30 mouse cellular contexts compared by ENCODE assay signal in the genomic region with DNA sequence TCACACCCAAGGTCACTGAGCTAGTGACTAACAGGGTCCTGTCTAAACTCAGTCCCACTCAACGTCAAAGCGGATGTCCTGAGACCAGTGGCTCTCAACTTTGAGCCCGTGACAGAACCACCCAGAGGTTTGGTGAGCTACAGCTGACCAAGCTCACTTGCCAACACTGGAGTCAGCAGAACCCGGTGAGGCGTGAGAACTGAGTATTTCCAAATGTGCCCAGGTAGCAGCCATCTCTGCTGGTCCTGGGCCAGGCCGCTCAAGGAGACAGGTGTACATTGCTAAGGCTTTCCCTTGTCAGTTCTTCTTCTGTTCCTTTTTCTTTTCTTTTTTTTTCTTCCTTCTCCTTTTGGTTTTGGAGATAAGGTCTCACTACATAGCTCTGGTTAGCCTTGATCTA.
DNase-seq lines count a peak whose midpoint lies in the region; ATAC-seq lines count a peak whose summit lies in the region.
"Had no signal": no experiment of that assay in that cellular context is flagged by ENCODE, and none has a peak within 500 bp of the region (broad histone marks: within the 10 kb centered on the region; RNA-seq: fewer than 3 reads in every experiment).

No protein-coding gene starts in this region.

- no peaks in the 10 kb centered on the region for H3K36me3 ChIP-seq in kidney, embryonic 16.5 days (ENCODE audit: insufficient read depth, low read length)
- H3K36me3 ChIP-seq: embryonic facial prominence, embryonic 10.5 days; embryonic facial prominence, embryonic 13.5 days; forebrain, embryonic 12.5 days; forebrain, embryonic 15.5 days; G1E; heart, embryonic 12.5 days; heart, embryonic 15.5 days; hindbrain, embryonic 10.5 days; hindbrain, embryonic 13.5 days had no signal

- H3K4me2 ChIP-seq in kidney, embryonic 16.5 days (replicated peaks; ENCODE audit: low read depth, low read length) = no peak overlapping the region
- H3K4me2 ChIP-seq: embryonic facial prominence, embryonic 13.5 days; forebrain, embryonic 12.5 days; forebrain, embryonic 15.5 days; heart, embryonic 12.5 days; heart, embryonic 15.5 days; hindbrain, embryonic 13.5 days had no signal

- no peaks in the 10 kb centered on the region for H3K27me3 ChIP-seq in kidney, embryonic 16.5 days (ENCODE audit: insufficient read depth, low read length)
- H3K27me3 ChIP-seq: embryonic facial prominence, embryonic 13.5 days; forebrain, embryonic 12.5 days; forebrain, embryonic 15.5 days; heart, embryonic 12.5 days; heart, embryonic 15.5 days; hindbrain, embryonic 13.5 days; Patski had no signal

- H3K4me1 ChIP-seq in kidney, embryonic 16.5 days (ENCODE audit: insufficient read depth, low read length) = 0 out of 2 replicates have a peak, but pooled peaks cover 2% of the 10 kb centered on the region
- H3K4me1 ChIP-seq: forebrain, embryonic 12.5 days; forebrain, embryonic 15.5 days had no signal

- WGBS in kidney, embryonic 16.5 days = 75% methylated on average over 6 of the region's 6 CpGs

- no peak overlapping the region for H3K9ac ChIP-seq in kidney, embryonic 16.5 days (replicated peaks; ENCODE audit: low read length)
- H3K9ac ChIP-seq: embryonic facial prominence, embryonic 13.5 days; forebrain, embryonic 12.5 days; forebrain, embryonic 15.5 days; heart, embryonic 12.5 days; heart, embryonic 15.5 days; hindbrain, embryonic 13.5 days had no signal

- no peak overlapping the region for H3K27ac ChIP-seq in kidney, embryonic 16.5 days (ENCODE audit: low read length)
- H3K27ac ChIP-seq: embryonic facial prominence, embryonic 10.5 days; embryonic facial prominence, embryonic 13.5 days; forebrain, embryonic 12.5 days; forebrain, embryonic 15.5 days; heart, embryonic 15.5 days; hindbrain, embryonic 10.5 days; hindbrain, embryonic 13.5 days had no signal

- H3K4me3 ChIP-seq in kidney, embryonic 16.5 days (ENCODE audit: low read length) = no peak overlapping the region
- H3K4me3 ChIP-seq: embryonic facial prominence, embryonic 10.5 days; embryonic facial prominence, embryonic 13.5 days; erythroblast, embryonic 14.5 days; forebrain, embryonic 12.5 days; forebrain, embryonic 15.5 days; heart, embryonic 12.5 days; heart, embryonic 15.5 days; hindbrain, embryonic 10.5 days; hindbrain, embryonic 13.5 days had no signal

- peak; percentile 32 for DNase-seq in kidney, adult 18-20 months
- peak; percentile 56 for DNase-seq in kidney, adult 9 months
- DNase-seq in kidney, postnatal 14 days = peak; percentile 39
- DNase-seq in liver = no peak
- no peak for DNase-seq in cerebellum, postnatal 25 days
- DNase-seq: adrenal gland, adult 2 months; adrenal gland, postnatal 14 days; B cell, adult 2 months; cerebellum, adult 11 months; cerebellum, adult 2 months; cerebellum, adult 9-11 months; cerebellum, postnatal 36 days; embryo, embryonic 11 days; gastrocnemius, postnatal 25 days; heart, adult 18-20 months; heart, postnatal 10 days; heart, postnatal 36 days had no signal

- no peaks in the 10 kb centered on the region for H3K9me3 ChIP-seq in kidney, embryonic 16.5 days (ENCODE audit: low read length)
- H3K9me3 ChIP-seq: embryonic facial prominence, embryonic 10.5 days; embryonic facial prominence, embryonic 13.5 days; forebrain, embryonic 12.5 days; forebrain, embryonic 15.5 days; heart, embryonic 12.5 days; heart, embryonic 15.5 days; hindbrain, embryonic 10.5 days; hindbrain, embryonic 13.5 days had no signal

- ATAC-seq in kidney, embryonic 16.5 days (ENCODE audit: low FRiP score, low TSS enrichment) = no peak
- ATAC-seq: forebrain, embryonic 15.5 days; hindbrain, embryonic 16.5 days; Patski had no signal

Comparison
In these comparisons a context has a peak if more than half of its experiments do, and no peak if none do; other contexts are left out.
1. DNase-seq: peak in kidney, adult 18-20 months (single experiment), kidney, adult 9 months (single experiment) and kidney, postnatal 14 days (single experiment); none in liver (single experiment) and cerebellum, postnatal 25 days (0 of 2).